ENCODE assay signal across 26 mouse cellular contexts in genomic region chr4:95953328-95953727, GRCm38 (mm10).
"Had no signal": no experiment of that assay in that cellular context is flagged by ENCODE, and none has a peak within 500 bp of the region (broad histone marks: within the 10 kb centered on the region; RNA-seq: fewer than 3 reads in every experiment).

No protein-coding gene starts in this region.

- DNase-seq: gastrocnemius, adult 2 months; gastrocnemius, postnatal 10 days; gastrocnemius, postnatal 25 days; heart, adult 2 months; heart, postnatal 10 days; heart, postnatal 4 days; kidney, adult 11 months; kidney, adult 2 months; kidney, adult 9 months; kidney, postnatal 14 days; kidney, postnatal 36 days; layer of hippocampus, postnatal 36 days; left cerebral cortex, postnatal 4 days had no signal

- H3K4me3 ChIP-seq: gastrocnemius, adult 2 months; heart, adult 2 months; hindbrain, embryonic 10.5 days; hindbrain, embryonic 12.5 days; kidney, embryonic 15.5 days; layer of hippocampus, adult 2 months; limb, embryonic 13.5 days; limb, embryonic 15.5 days had no signal

- ATAC-seq: hindbrain, embryonic 16.5 days; inflammation-experienced regulatory T-cells, adult 6 months had no signal

- H3K9ac ChIP-seq: hindbrain, embryonic 12.5 days; hindbrain, embryonic 14.5 days; kidney, embryonic 15.5 days; limb, embryonic 13.5 days; limb, embryonic 15.5 days; liver, embryonic 14.5 days had no signal

- H3K27me3 ChIP-seq: hindbrain, embryonic 12.5 days; kidney, embryonic 15.5 days; limb, embryonic 13.5 days; limb, embryonic 15.5 days had no signal

- H3K27ac ChIP-seq: gastrocnemius, adult 2 months; heart, adult 2 months; hindbrain, embryonic 10.5 days; hindbrain, embryonic 12.5 days; hindbrain, embryonic 14.5 days; kidney, embryonic 15.5 days; kidney, postnatal 0 days; layer of hippocampus, adult 2 months; limb, embryonic 13.5 days; limb, embryonic 15.5 days; liver, embryonic 14.5 days had no signal

- H3K36me3 ChIP-seq: hindbrain, embryonic 10.5 days; hindbrain, embryonic 12.5 days; kidney, embryonic 15.5 days; limb, embryonic 13.5 days; limb, embryonic 15.5 days had no signal

- H3K4me1 ChIP-seq: hindbrain, embryonic 10.5 days; hindbrain, embryonic 12.5 days; kidney, embryonic 15.5 days; limb, embryonic 13.5 days; limb, embryonic 15.5 days had no signal

- H3K9me3 ChIP-seq: hindbrain, embryonic 10.5 days; hindbrain, embryonic 12.5 days; kidney, embryonic 15.5 days; limb, embryonic 15.5 days had no signal

- H3K4me2 ChIP-seq: heart, embryonic 11.5 days; hindbrain, embryonic 12.5 days; hindbrain, embryonic 14.5 days; kidney, embryonic 15.5 days; limb, embryonic 13.5 days; limb, embryonic 15.5 days; liver, embryonic 11.5 days had no signal
